Mouse (Mus musculus) hindbrain, postnatal 0 days (tissue): Measurements from ENCODE around the gene Adam15. TPM values are rescaled to one million over a fixed set of nuclear protein-coding genes. Genes with fewer than 3 reads are reported as not detected.
A peak's percentile ranks its signal among the peaks of the same experiment; 100 is the strongest.

Experiments
- ATAC-seq: fragments of 200-750 bp; cut with Nextera tagmentation; 2 replicates; pipeline ENCODE4 v1.8.0; 2017; ENCODE audit warnings: mild to moderate bottlenecking, moderate TSS enrichment, moderate library complexity
- DNase-seq: peaks from one replicate; pipeline ENCODE4 v3.0.0-alpha.2; 2015; ENCODE audit warnings: low spot score
- H3K27ac ChIP-seq: fragments of 300-500 bp; sonication (generic); 2 replicates; pipeline ENCODE4 v1.5.1; 2014; ENCODE audit warnings: mild to moderate bottlenecking
- H3K27me3 ChIP-seq: fragments of 300-500 bp; sonication (generic); 2 replicates; pipeline ENCODE4 v1.6.1; 2014; ENCODE audit warnings: low read length, mixed read lengths; ENCODE audit not compliant: insufficient read depth
- H3K36me3 ChIP-seq: fragments of 300-500 bp; sonication (generic); 2 replicates; pipeline ENCODE4 v1.6.1; 2014; ENCODE audit warnings: low read length, mixed read lengths; ENCODE audit not compliant: insufficient read depth
- H3K4me1 ChIP-seq: fragments of 300-500 bp; sonication (generic); 2 replicates; pipeline ENCODE4 v1.6.1; 2014; ENCODE audit warnings: antibody characterized with exemption, low read length, mixed read lengths; ENCODE audit not compliant: insufficient read depth
- H3K4me2 ChIP-seq: fragments of 300-500 bp; sonication (generic); 2 replicates; pipeline ENCODE4 v1.6.1; 2014; ENCODE audit warnings: low read depth, mild to moderate bottlenecking, low read length, moderate library complexity, mixed read lengths
- H3K4me3 ChIP-seq: fragments of 300-500 bp; sonication (generic); 2 replicates; pipeline ENCODE4 v1.5.1; 2014; ENCODE audit warnings: low read length
- H3K9ac ChIP-seq: fragments of 300-500 bp; sonication (generic); replicated peaks from 2 replicates; pipeline ENCODE4 v1.6.1; 2014; ENCODE audit warnings: mild to moderate bottlenecking, low read length, moderate library complexity, mixed read lengths
- H3K9me3 ChIP-seq: fragments of 300-500 bp; sonication (generic); 2 replicates; pipeline ENCODE4 v1.6.1; 2016; ENCODE audit warnings: low read length, mixed read lengths
- CTCF ChIP-seq: IDR thresholded peaks from 2 replicates; pipeline ENCODE4 v1.5.1; 2016; ENCODE audit warnings: antibody characterized with exemption, control low read depth, low read depth
- WGBS: fragments of 180-500 bp; shearing (Covaris S2); extraction: QIAGEN DNeasy Blood & Tissue Kit; methylation state at CpG from one replicate; pipeline ENCODE4 v1.1.7; 2014; 5-methylcytosine and 5-hydroxymethylcytosine counted together
- polyA plus RNA-seq: library from polyadenylated mRNA; unstranded; fragments of >200 nt; fragmentation: Nextera tagmentation; extraction: Ambion mirVana; gene quantifications from 2 replicates; pipeline ENCODE4 v1.2.1, GENCODE M21; 2015
- total RNA-seq: library from RNA; depleted of rRNA; stranded (reverse); fragments of >200 nt; gene quantifications from 2 replicates; pipeline ENCODE4 v1.2.3, GENCODE M21; 2014; rRNA removed

The Adam15 gene
- total RNA-seq (94.4 and 107 TPM in 2 replicates), polyA plus RNA-seq (67.6 and 73.2 TPM in 2 replicates)

- DNase-seq (peak; percentile 92), ATAC-seq (peak; percentile 93)
- peak within 1 kb of the TSS; percentile 86 for H3K27ac ChIP-seq
- H3K4me3 ChIP-seq = peak within 1 kb of the TSS; percentile 69
- no peaks in the 10 kb centered on the region for H3K9me3 ChIP-seq
- peak within 1 kb of the TSS; percentile 96 for H3K4me2 ChIP-seq
- H3K4me1 ChIP-seq = 0 out of 2 replicates have a peak, but pooled peaks cover 7% of the 10 kb centered on the region
- no peak for TF ChIP-seq CTCF
- H3K27me3 ChIP-seq = no peaks in the 10 kb centered on the region
- WGBS = 1% methylated on average over 59 of the region's 59 CpGs
- peak within 1 kb of the TSS; percentile 74 for H3K9ac ChIP-seq
- H3K36me3 ChIP-seq = 0 out of 2 replicates have a peak, but pooled peaks cover 4% of the 10 kb centered on the region
These were observed at the start of gene Adam15 for GRCm38 (mm10) chr3:89349869-89350501. TSS of gene Adam15 (minus strand) at chr3:89349996.

GRCm38 (mm10) chr3:89396654-89397005, 46.8 kb upstream of the Adam15 start:
- no peak for TF ChIP-seq CTCF
- Histone ChIP-seq H3K9ac (peak overlapping the region; percentile 37; the same call in 1 of the 2 replicates), H3K9me3 (no peaks in the 10 kb centered on the region), H3K4me1 (peaks cover 30% of the 10 kb centered on the region), H3K36me3 (no peaks in the 10 kb centered on the region), H3K4me3 (peak overlapping the region; percentile 48), H3K27me3 (no peaks in the 10 kb centered on the region), H3K4me2 (peak overlapping the region; percentile 100), H3K27ac (no peak overlapping the region)
- DNase-seq = no peak
- under 1% methylated on average over 4 of the region's 4 CpGs for WGBS
- no peak for ATAC-seq

GRCm38 (mm10) chr3:89395806-89396653, 46.2 kb upstream of the Adam15 start:
- Histone ChIP-seq H3K9me3 (no peaks in the 10 kb centered on the region), H3K27me3 (no peaks in the 10 kb centered on the region), H3K36me3 (no peaks in the 10 kb centered on the region), H3K4me2 (peak overlapping the region; percentile 100), H3K9ac (peak overlapping the region; percentile 37; the same call in 1 of the 2 replicates), H3K27ac (no peak overlapping the region), H3K4me1 (peaks cover 35% of the 10 kb centered on the region), H3K4me3 (peak overlapping the region; percentile 48)
- TF ChIP-seq CTCF = peak; percentile 91
- under 1% methylated on average over 41 of the region's 44 CpGs for WGBS
- DNase-seq = peak; percentile 82
- no peak for ATAC-seq

- H3K9ac ChIP-seq = no peak overlapping the region
- ATAC-seq = no peak
- H3K36me3 ChIP-seq = no peaks in the 10 kb centered on the region
- WGBS = 2% methylated on average over 10 of the region's 10 CpGs
- no peak for DNase-seq
- H3K9me3 ChIP-seq = no peaks in the 10 kb centered on the region
- peaks cover 41% of the 10 kb centered on the region for H3K4me1 ChIP-seq
- no peak overlapping the region for H3K27ac ChIP-seq
- H3K4me3 ChIP-seq = peak overlapping the region; percentile 48
- peak overlapping the region; percentile 100 for H3K4me2 ChIP-seq
- TF ChIP-seq CTCF = no peak
- H3K27me3 ChIP-seq = no peaks in the 10 kb centered on the region
These were observed 45.6 kb upstream of the Adam15 start for GRCm38 (mm10) chr3:89395419-89395805.

GRCm38 (mm10) chr3:89394894-89395256, 45.1 kb upstream of the Adam15 start:
- peak; percentile 89 for DNase-seq
- Histone ChIP-seq H3K9me3 (no peaks in the 10 kb centered on the region), H3K4me1 (peaks cover 41% of the 10 kb centered on the region), H3K27ac (peak overlapping the region; percentile 77; the same call in 1 of the 2 replicates), H3K4me2 (peak overlapping the region; percentile 100), H3K9ac (peak overlapping the region; percentile 47; the same call in 1 of the 2 replicates), H3K36me3 (no peaks in the 10 kb centered on the region), H3K4me3 (peak overlapping the region; percentile 48), H3K27me3 (no peaks in the 10 kb centered on the region)
- WGBS = 0% methylated on average over 12 of the region's 12 CpGs
- peak; percentile 35 for ATAC-seq
- TF ChIP-seq CTCF = no peak

- Histone ChIP-seq H3K27ac (peak within 1 kb of the TSS; percentile 77; the same call in 1 of the 2 replicates), H3K36me3 (no peaks in the 10 kb centered on the region), H3K9me3 (no peaks in the 10 kb centered on the region), H3K4me3 (peak within 1 kb of the TSS; percentile 48), H3K4me2 (peak within 1 kb of the TSS; percentile 100), H3K27me3 (no peaks in the 10 kb centered on the region), H3K4me1 (peaks cover 41% of the 10 kb centered on the region), H3K9ac (peak within 1 kb of the TSS; percentile 47)
- peak; percentile 46 for ATAC-seq
- peak; percentile 42 for TF ChIP-seq CTCF
- peak; percentile 70 for DNase-seq
- 0% methylated on average over 40 of the region's 42 CpGs for WGBS
These were observed 44.5 kb upstream of the Adam15 start, which contains the start of gene Zbtb7b for GRCm38 (mm10) chr3:89394006-89394893. TSS of gene Zbtb7b (minus strand) at chr3:89394776.
